Mouse (Mus musculus) intestine, embryonic 16.5 days (tissue): ENCODE measurements around the gene Nr1h3. TPM values are rescaled to one million over a fixed set of nuclear protein-coding genes. Genes with fewer than 3 reads are reported as not detected.
A peak's percentile ranks its signal among the peaks of the same experiment; 100 is the strongest.

ENCODE experiments used
- ATAC-seq: fragments of 200-750 bp; cut with Nextera tagmentation; 2 replicates; pipeline ENCODE4 v1.8.0; 2017; ENCODE audit warnings: moderate TSS enrichment, moderate library complexity
- H3K27ac ChIP-seq: fragments of 300-500 bp; sonication (generic); 2 replicates; pipeline ENCODE4 v1.5.1; 2014; ENCODE audit warnings: mild to moderate bottlenecking, low read length
- H3K27me3 ChIP-seq: fragments of 300-500 bp; sonication (generic); replicated peaks from 2 replicates; pipeline ENCODE4 v1.6.1; 2014; ENCODE audit warnings: low read length, control low read depth, mixed read lengths; ENCODE audit not compliant: control insufficient read depth, insufficient read depth
- H3K36me3 ChIP-seq: fragments of 300-500 bp; sonication (generic); 2 replicates; pipeline ENCODE4 v1.6.1; 2014; ENCODE audit warnings: low read length, control low read depth; ENCODE audit not compliant: control insufficient read depth, insufficient read depth
- H3K4me1 ChIP-seq: fragments of 300-500 bp; sonication (generic); 2 replicates; pipeline ENCODE4 v1.6.1; 2014; ENCODE audit warnings: low read length, control low read depth, mixed read lengths; ENCODE audit not compliant: control insufficient read depth, insufficient read depth
- H3K4me2 ChIP-seq: fragments of 300-500 bp; sonication (generic); 2 replicates; pipeline ENCODE4 v1.6.1; 2014; ENCODE audit warnings: low read depth, low read length, control low read depth
- H3K4me3 ChIP-seq: fragments of 300-500 bp; sonication (generic); 2 replicates; pipeline ENCODE4 v1.5.1; 2014; ENCODE audit warnings: mild to moderate bottlenecking, low read length
- H3K9ac ChIP-seq: fragments of 300-500 bp; sonication (generic); 2 replicates; pipeline ENCODE4 v1.6.1; 2014; ENCODE audit warnings: low read depth, low read length
- H3K9me3 ChIP-seq: fragments of 300-500 bp; sonication (generic); 2 replicates; pipeline ENCODE4 v1.6.1; 2016; ENCODE audit warnings: low read length, control low read depth; ENCODE audit not compliant: control insufficient read depth
- WGBS: fragments of 180-500 bp; shearing (Covaris S2); extraction: QIAGEN DNeasy Blood & Tissue Kit; methylation state at CpG from one replicate; pipeline ENCODE4 v1.1.7; 2014; 5-methylcytosine and 5-hydroxymethylcytosine counted together
- polyA plus RNA-seq: library from polyadenylated mRNA; unstranded; fragments of >200 nt; fragmentation: Nextera tagmentation; extraction: Ambion mirVana; gene quantifications from 2 replicates; pipeline ENCODE4 v1.2.1, GENCODE M21; 2015

Gene Nr1h3
- polyA plus RNA-seq, 1 experiment from 2014 or later, result 21.8 TPM

DNA sequence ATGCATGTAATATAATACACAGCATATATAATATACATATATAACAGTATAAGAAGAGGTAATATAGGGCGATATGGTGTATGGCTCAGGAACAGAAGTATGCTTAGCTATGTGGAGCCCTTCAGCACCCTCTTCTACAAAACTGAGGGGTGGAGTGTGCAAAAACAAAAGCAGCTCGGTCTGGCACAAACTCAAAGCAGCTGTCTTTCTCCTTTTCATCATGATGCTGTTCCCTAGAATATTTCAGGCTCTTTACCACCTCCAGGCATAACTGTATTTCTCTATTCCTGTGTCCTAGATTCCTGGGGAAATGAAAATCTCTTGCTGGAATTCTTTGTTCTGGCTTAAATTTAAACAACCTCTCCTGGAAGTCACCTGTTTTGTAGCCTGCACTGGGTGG lies 27.1 kb upstream of the Nr1h3 start:
- no peak overlapping the region for H3K27ac ChIP-seq
- no peak overlapping the region for H3K9ac ChIP-seq
- H3K4me1 ChIP-seq, result no peaks in the 10 kb centered on the region
- no peaks in the 10 kb centered on the region for H3K9me3 ChIP-seq
- H3K4me3 ChIP-seq, result no peak overlapping the region
- no peak for ATAC-seq
- H3K4me2 ChIP-seq, result no peak overlapping the region
- 87% methylated on average over 2 of the region's 2 CpGs for WGBS
- H3K27me3 ChIP-seq, result no peaks in the 10 kb centered on the region
- H3K36me3 ChIP-seq, result no peaks in the 10 kb centered on the region

DNA sequence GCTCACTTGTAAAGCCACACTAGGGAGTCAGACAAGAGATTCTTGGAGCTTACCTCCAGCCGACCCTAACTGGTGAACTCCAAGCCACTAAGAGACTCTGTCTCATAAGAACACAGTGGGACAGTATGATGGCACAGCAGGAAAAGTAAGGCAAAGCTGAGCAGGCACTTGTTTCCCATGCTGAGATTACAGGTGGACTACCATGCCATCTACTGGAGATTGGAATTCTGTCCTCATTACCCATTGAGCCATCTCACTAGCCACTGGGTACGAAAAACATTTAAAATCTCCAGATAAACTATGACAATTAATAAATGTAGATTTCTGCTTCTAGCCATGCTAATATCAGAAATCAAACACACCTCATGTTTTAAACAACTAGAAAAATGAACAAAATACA lies 21.0 kb upstream of the Nr1h3 start:
- H3K27ac ChIP-seq, result no peak overlapping the region
- WGBS, result 92% methylated on average over 2 of the region's 2 CpGs
- no peaks in the 10 kb centered on the region for H3K36me3 ChIP-seq
- H3K9ac ChIP-seq, result no peak overlapping the region
- no peak for ATAC-seq
- no peaks in the 10 kb centered on the region for H3K27me3 ChIP-seq
- no peaks in the 10 kb centered on the region for H3K9me3 ChIP-seq
- H3K4me1 ChIP-seq, result no peaks in the 10 kb centered on the region
- H3K4me2 ChIP-seq, result no peak overlapping the region
- no peak overlapping the region for H3K4me3 ChIP-seq

DNA sequence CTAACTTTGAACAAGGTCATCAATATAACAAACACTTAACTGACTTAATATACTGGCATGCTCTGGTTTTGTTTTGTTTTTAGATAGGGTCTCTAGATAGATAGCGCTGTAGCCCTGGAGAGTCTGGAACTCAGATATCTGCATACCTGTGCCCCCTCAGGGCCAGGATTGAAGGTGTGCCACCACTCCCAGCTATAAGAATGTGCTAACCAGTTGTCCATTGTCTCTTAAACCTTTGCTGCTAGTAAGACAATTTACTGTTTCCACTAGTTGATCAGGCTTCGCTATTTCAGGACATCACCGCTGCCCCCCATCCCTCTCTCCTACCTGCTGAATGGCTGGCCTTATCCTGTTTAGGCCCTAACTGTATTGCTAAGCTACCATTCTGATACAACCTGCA lies 17.9 kb upstream of the Nr1h3 start:
- 94% methylated on average over 3 of the region's 3 CpGs for WGBS
- no peaks in the 10 kb centered on the region for H3K27me3 ChIP-seq
- H3K4me2 ChIP-seq, result no peak overlapping the region
- no peak overlapping the region for H3K9ac ChIP-seq
- H3K27ac ChIP-seq, result no peak overlapping the region
- H3K4me3 ChIP-seq, result no peak overlapping the region
- no peak for ATAC-seq
- no peaks in the 10 kb centered on the region for H3K4me1 ChIP-seq
- no peaks in the 10 kb centered on the region for H3K9me3 ChIP-seq
- H3K36me3 ChIP-seq, result no peaks in the 10 kb centered on the region

DNA sequence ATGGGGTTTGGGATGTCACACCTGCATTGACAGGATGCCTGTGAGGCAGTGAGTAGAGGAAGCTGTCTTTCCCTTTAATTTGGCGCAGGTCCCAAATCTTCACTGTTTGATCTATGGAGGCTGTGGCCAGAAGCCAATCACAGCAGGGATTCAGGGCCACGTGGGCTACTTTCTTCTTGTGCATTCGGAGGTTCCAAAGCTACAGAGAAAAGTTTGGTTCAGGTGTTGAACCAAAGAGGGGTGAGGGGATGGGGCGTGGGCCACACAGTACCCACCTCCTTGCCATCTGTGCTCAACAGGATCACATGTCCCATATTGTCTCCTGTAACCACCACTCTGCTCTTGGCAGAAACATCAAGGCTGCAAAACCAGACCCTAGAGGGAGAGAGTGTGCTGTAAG lies 14.4 kb upstream of the Nr1h3 start:
- Histone ChIP-seq H3K9ac (no peak overlapping the region), H3K27ac (no peak overlapping the region), H3K4me1 (no peaks in the 10 kb centered on the region), H3K9me3 (no peaks in the 10 kb centered on the region), H3K4me3 (no peak overlapping the region), H3K36me3 (0 out of 2 replicates have a peak, but pooled peaks cover 3% of the 10 kb centered on the region), H3K4me2 (no peak overlapping the region), H3K27me3 (no peaks in the 10 kb centered on the region)
- no peak for ATAC-seq
- WGBS, result 64% methylated on average over 4 of the region's 4 CpGs

DNA sequence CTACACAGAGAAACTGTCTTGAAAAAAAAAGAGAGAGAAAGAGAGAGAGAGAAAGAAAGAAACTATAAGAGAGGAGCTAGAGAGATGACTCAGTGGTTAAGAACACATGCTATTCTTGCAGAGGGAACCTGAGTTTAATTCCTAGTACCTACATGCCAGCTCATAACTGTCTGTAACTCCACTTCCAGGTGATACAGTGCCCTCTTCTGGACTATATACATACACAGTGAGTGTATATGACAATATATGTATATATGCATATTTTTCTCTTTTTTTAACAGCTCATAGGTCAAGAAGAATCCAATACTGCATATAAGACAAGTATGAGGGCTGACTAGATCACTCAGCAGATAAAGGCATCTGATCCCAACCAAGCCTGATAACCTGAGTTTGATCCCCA lies 10.7 kb upstream of the Nr1h3 start:
- H3K36me3 ChIP-seq, result peaks cover 5% of the 10 kb centered on the region; the same call in 1 of the 2 replicates

DNA sequence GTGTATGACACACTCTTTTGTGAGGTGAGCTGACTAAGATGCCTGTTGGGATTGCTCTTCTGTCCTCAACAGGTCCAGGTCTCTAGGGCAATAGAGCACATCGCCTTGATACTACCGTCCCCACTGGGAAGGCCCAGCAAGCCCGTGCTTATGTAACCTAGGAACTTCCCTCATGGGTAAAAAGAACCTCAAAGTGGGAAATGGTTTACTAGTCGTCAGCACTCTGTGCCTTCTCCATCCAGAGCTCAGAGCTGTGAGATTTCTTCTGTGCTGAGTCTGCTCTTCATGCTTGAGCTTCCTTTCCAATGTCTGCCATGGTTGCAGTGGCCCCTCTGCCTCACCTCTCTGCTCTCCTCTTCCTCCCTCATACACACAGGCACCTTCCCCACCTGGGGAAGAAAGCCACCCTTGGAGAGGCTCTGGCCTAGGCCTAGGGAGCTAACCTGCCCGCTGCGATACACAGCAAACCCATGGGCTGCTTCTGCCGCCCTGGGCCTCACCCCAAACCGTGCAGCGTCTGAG lies 3.7 kb upstream of the Nr1h3 start:
- H3K27me3 ChIP-seq, result no peaks in the 10 kb centered on the region
- H3K4me2 ChIP-seq, result no peak overlapping the region
- 92% methylated on average over 9 of the region's 9 CpGs for WGBS
- peaks cover 11% of the 10 kb centered on the region for H3K36me3 ChIP-seq
- no peaks in the 10 kb centered on the region for H3K9me3 ChIP-seq
- H3K4me1 ChIP-seq, result peaks cover 13% of the 10 kb centered on the region
- no peak for ATAC-seq
- H3K9ac ChIP-seq, result no peak overlapping the region
- H3K27ac ChIP-seq, result no peak overlapping the region
- H3K4me3 ChIP-seq, result no peak overlapping the region

More for the DNA sequence above, 10.7 kb upstream of the Nr1h3 start:
- Histone ChIP-seq H3K4me3 (no peak overlapping the region), H3K27me3 (no peaks in the 10 kb centered on the region), H3K9me3 (no peaks in the 10 kb centered on the region), H3K9ac (no peak overlapping the region), H3K4me2 (no peak overlapping the region), H3K27ac (no peak overlapping the region), H3K4me1 (no peaks in the 10 kb centered on the region)
- ATAC-seq, result no peak

DNA sequence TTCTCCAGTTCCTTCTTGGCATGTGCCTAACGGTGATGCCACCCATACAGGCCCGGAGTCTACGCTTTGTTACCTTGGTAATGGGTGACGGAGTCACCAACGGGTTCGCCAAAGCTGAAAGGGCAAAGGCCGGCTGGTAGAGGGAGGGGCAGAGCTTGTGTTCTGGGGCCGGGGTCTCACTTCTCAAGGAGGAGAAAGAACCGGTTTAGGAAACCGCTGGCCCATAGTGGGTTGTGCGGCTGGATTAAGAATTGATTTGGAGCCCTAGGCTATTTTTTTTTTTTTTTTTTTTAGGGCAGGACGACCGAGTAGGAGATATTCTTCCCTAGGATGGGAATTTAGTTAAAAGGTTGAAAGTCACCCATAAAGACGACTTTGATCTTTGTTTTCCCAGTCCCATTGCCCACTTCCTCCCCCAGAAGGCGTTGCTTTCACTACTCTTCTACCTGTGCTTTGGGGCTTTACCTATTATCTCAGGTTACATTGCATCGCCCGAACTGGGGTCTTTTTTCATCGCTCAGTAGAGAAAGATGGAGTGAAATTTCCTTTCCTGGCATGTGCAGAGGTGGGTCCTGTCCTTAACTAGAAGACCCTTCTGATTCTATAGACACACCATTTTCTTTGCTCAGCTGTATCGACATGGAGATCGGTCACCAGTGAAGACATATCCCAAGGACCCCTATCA lies 480 bp upstream of the Nr1h3 start:
- peak overlapping the region; percentile 68 for H3K4me2 ChIP-seq
- H3K36me3 ChIP-seq, result peaks cover 9% of the 10 kb centered on the region
- peak overlapping the region; percentile 90 for H3K4me3 ChIP-seq
- 10% methylated on average over 20 of the region's 20 CpGs for WGBS
- no peaks in the 10 kb centered on the region for H3K9me3 ChIP-seq
- peaks cover 13% of the 10 kb centered on the region for H3K4me1 ChIP-seq
- no peaks in the 10 kb centered on the region for H3K27me3 ChIP-seq
- H3K9ac ChIP-seq, result peak overlapping the region; percentile 95
- no peak for ATAC-seq
- H3K27ac ChIP-seq, result peak overlapping the region; percentile 99

DNA sequence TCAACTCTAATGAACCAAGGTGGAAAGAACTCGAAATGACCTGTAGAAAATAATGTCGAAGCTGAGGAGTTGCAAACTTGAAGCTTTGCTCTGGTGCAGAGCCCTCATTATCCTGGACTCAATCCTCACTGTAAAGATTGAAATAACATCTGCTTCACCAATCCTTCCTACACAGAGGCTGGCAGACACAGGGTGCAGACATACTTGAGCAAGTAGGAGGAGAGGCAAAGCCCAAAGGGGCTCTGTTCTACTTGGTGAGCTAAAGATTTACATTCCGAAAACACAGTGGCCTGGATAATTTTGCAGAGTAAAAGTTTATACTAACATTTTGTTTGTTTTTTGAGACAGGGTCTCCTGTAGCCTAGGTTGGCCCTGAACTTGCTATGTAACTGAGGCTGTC lies 3.7 kb downstream of the Nr1h3 start:
- no peak for ATAC-seq
- Histone ChIP-seq H3K27ac (no peak overlapping the region), H3K9ac (no peak overlapping the region), H3K36me3 (no peaks in the 10 kb centered on the region), H3K4me1 (peaks cover 24% of the 10 kb centered on the region), H3K4me3 (no peak overlapping the region), H3K27me3 (no peaks in the 10 kb centered on the region), H3K9me3 (no peaks in the 10 kb centered on the region), H3K4me2 (no peak overlapping the region)
- WGBS, result 85% methylated on average over 3 of the region's 3 CpGs

DNA sequence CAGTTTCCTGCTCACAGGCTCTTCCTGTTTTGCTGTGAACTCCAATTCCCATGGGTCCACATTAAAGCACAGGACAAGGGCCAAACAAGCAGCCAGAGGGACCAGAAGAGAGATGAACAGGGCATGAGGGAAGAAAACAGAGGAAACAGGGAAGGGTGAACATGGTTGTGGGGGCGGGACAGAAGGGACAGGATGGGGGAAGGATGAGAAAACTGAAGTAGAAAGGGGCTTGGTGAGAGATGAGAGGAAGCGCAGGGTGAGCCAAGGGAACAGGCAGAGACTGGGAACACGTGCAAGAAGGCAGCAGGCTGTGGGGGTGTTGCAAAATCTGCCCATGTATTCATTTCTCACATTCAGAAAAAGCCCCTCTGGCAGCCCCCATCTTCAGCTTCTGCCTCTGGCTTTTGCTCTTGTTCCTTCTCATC lies 6.0 kb downstream of the Nr1h3 start:
- ATAC-seq, result no peak
- no peak overlapping the region for H3K27ac ChIP-seq

More for the DNA sequence above, 6.0 kb downstream of the Nr1h3 start:
- no peaks in the 10 kb centered on the region for H3K27me3 ChIP-seq
- H3K36me3 ChIP-seq, result no peaks in the 10 kb centered on the region
- no peaks in the 10 kb centered on the region for H3K9me3 ChIP-seq
- no peak overlapping the region for H3K9ac ChIP-seq
- no peak overlapping the region for H3K4me3 ChIP-seq
- H3K4me2 ChIP-seq, result no peak overlapping the region
- H3K4me1 ChIP-seq, result peaks cover 14% of the 10 kb centered on the region
- WGBS, result 65% methylated on average over 3 of the region's 3 CpGs
